Mouse (Mus musculus) megakaryocyte progenitor cell, adult 5-6 weeks (primary cell): ENCODE data around the gene Cpsf2. TPM values are rescaled to one million over a fixed set of nuclear protein-coding genes. Genes with fewer than 3 reads are reported as not detected.

Experiments
- ATAC-seq: replicated peaks from 2 replicates; pipeline ENCODE4 v1.8.0; 2016; ENCODE audit warnings: mild to moderate bottlenecking, moderate TSS enrichment, inconsistent platforms; ENCODE audit not compliant: poor library complexity
- total RNA-seq, 2 experiments: library from RNA; stranded (forward) in 1 of 2; stranded (reverse) in 1 of 2; fragments of 157-497, 149-512 nt in 1 of 2; fragments of 200-1000 nt in 1 of 2; gene quantifications; 2 replicates each; pipeline versions ENCODE4 v1.2.3 to v1.2.4; 2015 to 2017

The Cpsf2 gene
- total RNA-seq, 2 experiments from 2014 or later, result 37.5 to 46.5 TPM

DNA sequence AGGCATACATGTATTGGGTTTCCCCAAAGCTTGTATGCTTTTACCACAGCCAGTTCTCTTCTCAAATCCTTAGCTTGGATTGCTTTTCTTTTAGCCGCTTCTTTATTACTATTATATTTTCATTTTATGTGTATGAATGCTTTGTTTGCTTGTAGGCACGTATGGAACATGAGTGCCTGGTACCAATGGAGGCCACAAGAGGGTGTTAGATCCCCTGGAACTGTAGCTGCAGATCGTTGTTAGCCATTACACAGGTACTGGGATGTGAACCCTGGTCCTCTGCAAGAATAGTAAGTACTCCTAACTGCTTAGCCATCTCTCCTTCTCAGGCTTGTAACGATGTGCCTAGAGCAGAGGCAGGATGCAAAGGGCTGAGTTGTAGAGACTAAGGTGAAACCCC, 78.4 kb downstream of the Cpsf2 start:
- ATAC-seq, result no peak

- ATAC-seq, result no peak
These were observed 80.0 kb downstream of the Cpsf2 start for GRCm38 (mm10) chr12:102055758-102056157.

Other genes with a start within 250 kb of the Cpsf2 start
- not detected in 2 replicates for gene Fbln5, start 156.9 kb upstream of the Cpsf2 start, total RNA-seq (2015)
- not detected in 2 replicates for gene Fbln5, start 156.9 kb upstream of the Cpsf2 start, total RNA-seq (2017)
- 25.7 and 29.4 TPM in 2 replicates for gene Trip11, start 62.7 kb upstream of the Cpsf2 start, total RNA-seq (2015)
- 34.6 and 43.2 TPM in 2 replicates for gene Trip11, start 62.7 kb upstream of the Cpsf2 start, total RNA-seq (2017)
- 22.0 and 22.5 TPM in 2 replicates for gene Atxn3, start 17.7 kb upstream of the Cpsf2 start, total RNA-seq (2015)
- 49.8 and 56.1 TPM in 2 replicates for gene Atxn3, start 17.7 kb upstream of the Cpsf2 start, total RNA-seq (2017)
- not detected in 2 replicates for gene Slc24a4, start 152.7 kb downstream of the Cpsf2 start, total RNA-seq (2015)
- gene Slc24a4, start 152.7 kb downstream of the Cpsf2 start, total RNA-seq (2017), result not detected in 2 replicates